Mouse (Mus musculus): ENCODE measurements around the gene Hsdl1. TPM values are rescaled to one million over a fixed set of nuclear protein-coding genes. Genes with fewer than 3 reads are reported as not detected.

Hsdl1 gene
- polyA plus RNA-seq (2012; rRNA removed) = 6.9 and 7.5 TPM in 2 replicates
- 17.0 and 19.3 TPM in 2 replicates for polyA plus RNA-seq (2014; fragmentation: Nextera tagmentation; extraction: Ambion mirVana)

DNA sequence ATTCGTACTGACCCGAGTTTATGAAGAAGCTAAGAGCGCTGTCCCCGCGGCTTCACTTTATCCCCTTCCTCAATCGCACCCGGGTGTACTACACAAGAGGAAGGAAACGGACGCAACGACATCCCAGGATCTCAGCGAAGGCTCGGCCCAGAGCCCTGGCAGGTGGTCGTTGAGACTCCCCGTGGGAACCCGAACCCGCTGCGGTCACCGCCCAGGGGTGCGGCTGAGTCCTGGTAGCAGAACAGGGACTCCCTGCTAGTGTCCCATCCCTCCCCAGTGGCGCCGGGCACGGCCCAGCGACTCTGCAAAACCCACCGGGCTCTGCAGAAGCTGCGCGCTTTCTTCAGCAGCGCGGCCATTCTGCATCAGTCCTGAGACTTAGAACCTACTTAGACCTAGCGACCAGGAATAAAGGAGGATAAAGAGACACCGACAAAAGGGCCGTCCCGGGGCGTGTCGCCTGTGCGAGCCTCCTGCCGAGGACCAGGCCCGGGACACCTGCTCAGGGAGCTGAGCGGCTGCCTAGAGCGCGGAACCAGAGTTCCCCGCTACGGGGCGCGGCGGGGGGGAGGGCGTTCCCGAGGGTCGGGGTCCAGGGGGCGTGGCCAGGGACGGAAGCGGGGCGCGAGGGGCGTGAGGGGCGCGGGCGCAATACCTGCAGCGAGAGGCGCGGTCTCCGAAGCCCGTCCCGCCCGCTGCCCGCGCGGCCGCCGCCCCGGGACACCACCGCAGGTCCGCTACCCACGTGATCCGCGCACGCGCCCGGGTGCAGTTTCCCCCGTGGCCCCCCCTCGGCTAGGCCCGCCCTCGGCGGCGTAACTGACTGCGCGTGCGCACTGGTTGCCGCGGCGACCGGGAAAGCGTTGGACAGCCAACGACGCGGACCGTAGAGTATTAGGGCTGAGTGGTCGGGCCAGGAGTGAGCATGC, at the start of gene Hsdl1, which contains the start of gene Dnaaf1:
Gene Hsdl1, minus strand, starts transcription at position 747 of the 929 bp plus-strand sequence.
Gene Dnaaf1, plus strand, starts transcription at position 799 of the 929 bp plus-strand sequence.
- under 1% methylated on average over 81 of the region's 97 CpGs for whole genome bisulfite sequencing (ENCODE audit: insufficient replicate concordance)

DNA sequence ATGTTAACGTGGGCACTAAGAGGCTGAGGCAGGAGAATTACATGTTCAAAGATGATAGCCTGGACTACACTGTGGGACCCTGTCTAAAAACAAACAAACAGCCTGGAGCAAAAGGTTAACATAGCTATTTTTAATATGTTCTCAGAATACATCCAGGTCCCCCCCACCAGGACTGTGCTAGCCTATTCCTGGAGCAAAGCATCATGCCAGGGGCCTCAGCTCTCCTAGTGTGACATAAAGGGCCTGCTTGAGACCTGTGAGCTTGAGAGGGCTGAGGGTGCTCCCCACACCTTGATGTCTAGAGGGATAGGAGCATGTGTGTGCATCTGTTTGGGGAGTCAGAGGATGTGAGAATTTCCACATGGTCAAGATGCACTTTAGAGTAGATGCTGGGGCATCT, 48.8 kb upstream of the Hsdl1 start:
- TF ChIP-seq EP300 (IDR thresholded peaks at IDR 0.05; ENCODE audit: low read depth) = no peak
- no peak for TF ChIP-seq CTCF (IDR thresholded peaks at IDR 0.05; ENCODE audit: low read depth)
- no peak overlapping the region for H3K9ac ChIP-seq (replicated peaks)
- no peak overlapping the region for H3K4me2 ChIP-seq (ENCODE audit: low read depth)
- peaks cover 0 to 6% of the 10 kb centered on the region in 2 experiments; a peak in 3 of 4 replicates for H3K4me1 ChIP-seq (replicated peaks; ENCODE audit: control insufficient read depth in 2 of 2, insufficient read depth in 2 of 2, low read length in 1 of 2)
- DNase-seq (ENCODE audit: low read depth in 3 of 3, low spot score in 3 of 3) = no peak
- H3K27ac ChIP-seq = no peak overlapping the region
- no peaks in the 10 kb centered on the region for H3K36me3 ChIP-seq (replicated peaks; ENCODE audit: control insufficient read depth, insufficient read depth, low read depth)
- no peak for ATAC-seq (ENCODE audit: insufficient read depth)
- no peak overlapping the region for H3K4me3 ChIP-seq (ENCODE audit: insufficient read depth in 1 of 2, low read depth in 2 of 2, low read length in 2 of 2)
- 64% methylated on average over 1 of the region's 1 CpGs for WGBS (ENCODE audit: insufficient replicate concordance)
- H3K9me3 ChIP-seq (ENCODE audit: control insufficient read depth, low read length) = no peaks in the 10 kb centered on the region
- H3K27me3 ChIP-seq (ENCODE audit: control insufficient read depth, insufficient read depth, low read length) = no peaks in the 10 kb centered on the region

More for the DNA sequence above, at the start of gene Hsdl1, which contains the start of gene Dnaaf1:
- DNase-seq (ENCODE audit: low read depth in 3 of 3, low spot score in 3 of 3) (peak; percentile 82 to 84 (median 84)), ATAC-seq (ENCODE audit: insufficient read depth) (peak; percentile 89)
- H3K4me1 ChIP-seq (replicated peaks; ENCODE audit: control insufficient read depth in 2 of 2, insufficient read depth in 2 of 2, low read length in 1 of 2) = peaks cover 11 to 19% of the 10 kb centered on the region in 2 experiments; a peak in 3 of 4 replicates
- H3K4me2 ChIP-seq (ENCODE audit: low read depth) = peak within 1 kb of the TSS; percentile 95
- H3K4me3 ChIP-seq (ENCODE audit: insufficient read depth in 1 of 2, low read depth in 2 of 2, low read length in 2 of 2) = peak within 1 kb of the TSS; percentile 71 to 73
- no peaks in the 10 kb centered on the region for H3K36me3 ChIP-seq (replicated peaks; ENCODE audit: control insufficient read depth, insufficient read depth, low read depth)
- no peaks in the 10 kb centered on the region for H3K9me3 ChIP-seq (ENCODE audit: control insufficient read depth, low read length)
- TF ChIP-seq CTCF (IDR thresholded peaks at IDR 0.05; ENCODE audit: low read depth) (peak; percentile 37), EP300 (IDR thresholded peaks at IDR 0.05; ENCODE audit: low read depth) (no peak)
- peak within 1 kb of the TSS; percentile 6 for H3K27ac ChIP-seq
- peak within 1 kb of the TSS; percentile 67 for H3K9ac ChIP-seq (replicated peaks)
- no peaks in the 10 kb centered on the region for H3K27me3 ChIP-seq (ENCODE audit: control insufficient read depth, insufficient read depth, low read length)

DNA sequence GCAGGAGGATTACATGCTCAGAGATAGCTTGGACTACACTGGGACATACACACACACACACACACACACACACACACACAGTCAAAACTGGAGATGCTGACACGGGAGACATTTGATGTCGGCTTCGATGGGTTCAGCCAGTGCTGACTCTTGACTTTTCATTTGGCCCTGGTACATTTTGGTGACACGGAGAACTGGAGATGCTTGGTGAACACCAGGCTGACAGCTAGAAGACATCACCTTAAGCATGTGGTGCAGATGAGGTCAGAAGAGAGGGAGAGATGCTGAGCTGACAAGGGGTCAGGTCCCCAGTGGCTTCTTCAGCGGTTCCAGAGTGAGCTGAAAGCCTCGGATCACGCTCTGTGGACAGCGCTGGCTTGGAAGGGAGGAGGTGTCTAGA, 48.1 kb upstream of the Hsdl1 start:
- Histone ChIP-seq H3K27me3 (ENCODE audit: control insufficient read depth, insufficient read depth, low read length) (no peaks in the 10 kb centered on the region), H3K4me3 (ENCODE audit: insufficient read depth in 1 of 2, low read depth in 2 of 2, low read length in 2 of 2) (no peak overlapping the region), H3K4me2 (ENCODE audit: low read depth) (no peak overlapping the region), H3K9ac (replicated peaks) (no peak overlapping the region), H3K27ac (no peak overlapping the region), H3K4me1 (replicated peaks; ENCODE audit: control insufficient read depth in 2 of 2, insufficient read depth in 2 of 2, low read length in 1 of 2) (peaks cover 0 to 6% of the 10 kb centered on the region in 2 experiments; a peak in 3 of 4 replicates), H3K36me3 (replicated peaks; ENCODE audit: control insufficient read depth, insufficient read depth, low read depth) (no peaks in the 10 kb centered on the region), H3K9me3 (ENCODE audit: control insufficient read depth, low read length) (no peaks in the 10 kb centered on the region)
- ATAC-seq (ENCODE audit: insufficient read depth) = no peak
- 72% methylated on average over 8 of the region's 8 CpGs for WGBS (ENCODE audit: insufficient replicate concordance)
- DNase-seq (ENCODE audit: low read depth in 3 of 3, low spot score in 3 of 3) = no peak
- TF ChIP-seq EP300 (IDR thresholded peaks at IDR 0.05; ENCODE audit: low read depth) = no peak
- TF ChIP-seq CTCF (IDR thresholded peaks at IDR 0.05; ENCODE audit: low read depth) = no peak

DNA sequence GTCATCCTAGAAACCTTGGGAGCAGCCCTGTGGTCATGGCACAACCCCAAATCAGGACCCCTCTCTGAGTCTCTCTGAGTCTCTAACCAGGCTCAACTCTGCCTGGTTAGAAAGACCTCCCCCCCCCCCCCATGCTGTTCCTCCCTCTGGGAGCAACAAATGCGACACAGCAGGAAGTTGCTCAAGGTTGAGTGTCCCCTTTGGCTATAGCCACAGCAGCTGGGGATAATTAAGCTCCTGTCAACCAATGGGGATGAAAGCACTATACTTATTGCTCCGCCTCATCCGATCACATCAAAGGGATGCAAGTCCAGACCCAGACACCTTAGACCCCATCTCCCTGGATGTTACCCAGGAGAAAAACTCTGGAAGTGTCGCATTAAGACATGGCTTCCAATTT, 47.6 kb upstream of the Hsdl1 start:
- TF ChIP-seq EP300 (IDR thresholded peaks at IDR 0.05; ENCODE audit: low read depth) (no peak), CTCF (IDR thresholded peaks at IDR 0.05; ENCODE audit: low read depth) (no peak)
- DNase-seq (ENCODE audit: low read depth in 3 of 3, low spot score in 3 of 3) (no peak), ATAC-seq (ENCODE audit: insufficient read depth) (no peak)
- 50% methylated on average over 4 of the region's 4 CpGs for WGBS (ENCODE audit: insufficient replicate concordance)
- Histone ChIP-seq H3K27me3 (ENCODE audit: control insufficient read depth, insufficient read depth, low read length) (no peaks in the 10 kb centered on the region), H3K4me3 (ENCODE audit: insufficient read depth in 1 of 2, low read depth in 2 of 2, low read length in 2 of 2) (no peak overlapping the region), H3K36me3 (replicated peaks; ENCODE audit: control insufficient read depth, insufficient read depth, low read depth) (no peaks in the 10 kb centered on the region), H3K9ac (replicated peaks) (no peak overlapping the region), H3K9me3 (ENCODE audit: control insufficient read depth, low read length) (no peaks in the 10 kb centered on the region), H3K4me2 (ENCODE audit: low read depth) (no peak overlapping the region), H3K4me1 (replicated peaks; ENCODE audit: control insufficient read depth in 2 of 2, insufficient read depth in 2 of 2, low read length in 1 of 2) (peaks cover 0 to 3% of the 10 kb centered on the region in 2 experiments; a peak in 3 of 4 replicates), H3K27ac (no peak overlapping the region)

All from liver, embryonic 14.5 days (tissue).